Mouse (Mus musculus): ENCODE results near the gene Isl1.

The Isl1 gene

DNA sequence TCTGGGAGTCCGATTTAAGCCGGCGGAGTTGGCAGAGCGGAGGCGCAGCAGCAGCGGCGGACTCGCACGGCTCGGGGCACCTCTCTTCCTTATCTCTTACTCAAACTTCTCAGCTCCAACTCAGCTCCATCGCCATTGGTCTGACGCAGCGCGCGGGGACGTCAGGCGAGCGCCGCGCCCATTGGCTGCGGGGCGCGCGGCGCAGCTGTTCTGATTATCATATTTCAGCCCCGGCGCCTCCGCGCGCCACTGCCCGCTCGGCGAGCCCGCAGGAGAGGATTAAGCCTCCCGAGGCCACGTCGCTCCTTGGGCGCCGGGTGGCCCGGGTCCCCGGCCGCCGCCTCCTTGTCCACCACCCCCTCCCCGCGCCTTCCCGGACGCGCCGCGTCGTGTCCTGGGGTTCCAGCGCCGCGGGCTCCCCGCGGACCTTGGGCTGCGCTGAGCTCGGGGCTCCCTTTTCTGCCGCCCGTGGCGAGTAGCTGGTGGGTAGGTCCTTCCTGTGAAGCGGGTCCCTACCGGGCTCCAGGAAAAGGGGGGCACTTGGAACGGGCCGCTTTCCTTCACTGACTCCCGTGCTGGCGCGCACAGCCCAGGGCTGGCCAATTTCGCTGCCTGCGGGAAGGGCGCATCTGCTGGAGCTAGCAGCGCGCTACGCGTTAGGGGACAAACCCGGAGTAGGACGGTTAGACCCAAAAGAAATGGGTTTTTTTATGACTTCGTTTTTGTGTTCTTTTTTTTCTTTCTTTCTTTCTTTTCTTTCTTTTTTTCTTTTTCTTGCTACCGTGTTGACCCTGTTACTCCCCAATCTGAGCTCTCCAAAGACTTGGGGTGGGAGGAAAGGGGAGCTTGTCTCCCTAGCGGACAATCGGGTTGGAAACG, at the start of gene Isl1:
Gene Isl1, minus strand, starts transcription at position 106 of the 879 bp plus-strand sequence.
- no peak for DNase-seq (ENCODE audit: low spot score)

DNA sequence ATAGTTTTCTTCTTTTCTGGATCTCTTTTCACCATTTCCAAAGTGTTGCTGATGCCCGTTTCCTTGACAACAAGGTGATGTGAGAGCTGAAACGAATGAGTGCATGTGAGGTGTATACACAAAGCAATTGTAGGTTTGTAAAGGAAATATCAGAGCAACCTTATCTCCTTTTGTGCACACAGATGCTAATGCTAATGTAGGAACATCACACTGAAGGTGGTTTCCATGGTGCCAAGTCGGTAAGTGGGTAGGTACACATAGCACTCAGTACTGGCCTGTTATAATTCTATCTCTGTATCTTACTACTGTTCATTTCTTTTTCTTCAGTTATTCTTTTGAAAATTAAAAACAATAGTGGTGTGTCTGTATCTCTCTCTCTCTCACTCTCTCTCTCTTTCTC, 26.3 kb upstream of the Isl1 start:
- no peak for DNase-seq (ENCODE audit: low spot score)

DNA sequence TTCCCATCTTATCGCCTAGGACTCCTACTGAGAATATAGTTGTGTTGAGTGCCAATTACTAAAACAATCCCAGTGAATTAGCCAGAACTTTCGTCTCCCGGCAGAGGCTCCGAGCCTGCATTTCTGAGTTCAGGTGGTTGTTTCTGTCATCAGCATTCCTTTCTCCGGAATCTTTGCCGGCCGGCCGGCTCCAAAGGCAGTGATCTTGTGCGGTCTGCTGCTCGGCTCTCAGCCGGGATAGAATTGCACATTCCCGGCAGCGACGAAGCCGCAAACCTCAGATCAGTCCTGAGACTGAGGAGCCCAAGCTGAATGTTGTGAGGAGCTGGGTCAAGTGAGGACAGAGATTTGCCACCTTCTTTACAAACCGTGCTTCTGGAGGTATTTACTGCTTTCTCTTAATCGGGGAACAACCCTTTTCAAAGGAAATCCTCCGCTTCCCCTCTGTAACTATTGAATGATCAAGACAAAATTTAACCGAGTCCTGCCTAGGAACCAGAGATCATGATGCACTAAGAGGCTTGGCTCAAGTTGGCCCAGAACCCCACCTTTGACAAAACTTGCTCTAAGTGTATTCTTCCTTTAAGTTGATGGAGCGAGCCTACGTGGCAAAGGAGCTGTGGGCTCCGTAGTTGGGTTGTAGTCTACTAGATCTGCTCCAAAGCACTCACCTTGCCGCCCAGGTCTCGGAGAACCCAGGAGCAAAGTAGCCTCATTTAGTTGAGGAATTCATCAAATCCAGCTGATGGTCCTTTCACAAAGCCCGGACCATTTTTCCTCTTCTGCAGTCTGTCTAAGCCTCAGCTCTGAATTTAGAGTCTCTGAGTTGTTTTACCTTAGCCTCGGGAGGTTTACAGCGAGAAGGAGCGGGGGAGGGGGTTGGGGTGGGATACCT, 4.4 kb upstream of the Isl1 start:
- no peak for DNase-seq (ENCODE audit: low spot score)

DNA sequence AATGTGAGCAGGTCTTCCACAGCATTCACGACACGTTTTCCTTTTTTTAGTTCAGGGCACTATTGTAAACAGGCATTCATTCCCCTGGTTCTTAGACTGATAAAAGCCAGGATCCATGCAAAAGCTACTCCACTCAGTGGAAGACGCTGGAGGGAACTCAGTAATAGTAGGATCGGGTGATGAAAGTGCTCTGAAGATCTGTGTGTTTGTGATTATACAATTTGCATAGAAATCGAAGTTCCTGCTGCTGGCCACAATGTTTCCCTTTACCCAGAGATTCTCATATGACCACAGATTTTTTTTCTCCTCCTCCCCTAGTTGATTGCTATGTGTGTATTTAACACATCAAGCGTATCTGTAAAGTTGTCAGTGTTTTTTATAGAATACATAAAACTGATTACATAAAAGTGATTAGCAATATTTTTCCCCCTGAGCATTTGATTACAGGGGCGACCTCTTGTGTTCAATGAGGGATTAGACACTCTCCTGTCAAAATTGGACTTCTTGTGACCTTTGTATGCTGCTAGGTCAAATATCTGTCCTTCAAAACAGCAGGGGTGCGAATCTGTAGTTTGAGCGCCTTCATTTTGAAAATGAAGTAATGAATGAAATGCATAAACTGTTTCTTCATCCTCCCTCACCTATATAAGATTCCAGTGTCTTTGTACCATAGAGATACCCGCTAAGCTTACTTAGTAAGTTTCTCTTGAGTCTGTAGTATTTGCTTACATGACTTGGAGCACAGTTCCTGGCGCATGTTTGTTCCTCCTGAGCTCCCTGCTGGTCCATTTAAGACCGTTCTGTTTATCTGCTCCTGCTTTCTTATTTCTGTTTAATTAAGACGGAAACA, 2.6 kb upstream of the Isl1 start:
- no peak for DNase-seq (ENCODE audit: low spot score)

DNA sequence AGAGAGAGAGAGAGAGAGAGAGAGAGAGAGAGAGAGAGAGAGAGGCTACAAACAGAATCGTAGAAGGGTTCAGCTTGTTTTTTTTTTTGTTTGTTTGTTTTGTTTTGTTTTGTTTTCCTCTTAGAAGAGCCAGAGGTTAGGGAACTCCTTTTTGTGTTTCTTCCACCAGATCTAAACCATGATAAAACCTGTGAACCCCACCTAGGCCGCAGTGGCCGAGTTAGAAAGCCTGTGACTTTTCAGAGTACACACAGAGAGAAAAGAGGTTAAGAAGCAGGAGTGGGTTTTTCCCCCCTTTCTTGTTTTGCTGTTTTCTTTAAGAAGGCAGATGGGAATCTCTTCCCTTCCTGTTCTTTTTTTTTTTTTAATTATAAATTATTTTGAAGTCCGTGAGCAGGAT, 1.5 kb upstream of the Isl1 start:
- no peak for DNase-seq (ENCODE audit: low spot score)

DNA sequence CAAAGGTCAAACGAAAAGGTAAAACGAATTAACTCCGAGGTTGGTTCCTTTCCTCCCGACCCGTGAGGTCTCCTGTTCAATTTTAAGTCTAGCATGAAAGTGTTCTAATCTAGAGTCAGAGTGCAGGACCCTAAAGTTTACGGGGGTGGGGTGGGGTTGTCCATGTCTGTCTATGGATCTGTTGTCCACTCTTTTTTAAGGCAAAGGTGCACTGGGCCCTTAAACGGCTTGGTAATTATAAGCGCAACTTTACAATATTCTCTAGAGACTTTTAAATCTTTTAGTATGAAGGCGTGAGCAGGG, 925 bp upstream of the Isl1 start:
- no peak for DNase-seq (ENCODE audit: low spot score)

DNA sequence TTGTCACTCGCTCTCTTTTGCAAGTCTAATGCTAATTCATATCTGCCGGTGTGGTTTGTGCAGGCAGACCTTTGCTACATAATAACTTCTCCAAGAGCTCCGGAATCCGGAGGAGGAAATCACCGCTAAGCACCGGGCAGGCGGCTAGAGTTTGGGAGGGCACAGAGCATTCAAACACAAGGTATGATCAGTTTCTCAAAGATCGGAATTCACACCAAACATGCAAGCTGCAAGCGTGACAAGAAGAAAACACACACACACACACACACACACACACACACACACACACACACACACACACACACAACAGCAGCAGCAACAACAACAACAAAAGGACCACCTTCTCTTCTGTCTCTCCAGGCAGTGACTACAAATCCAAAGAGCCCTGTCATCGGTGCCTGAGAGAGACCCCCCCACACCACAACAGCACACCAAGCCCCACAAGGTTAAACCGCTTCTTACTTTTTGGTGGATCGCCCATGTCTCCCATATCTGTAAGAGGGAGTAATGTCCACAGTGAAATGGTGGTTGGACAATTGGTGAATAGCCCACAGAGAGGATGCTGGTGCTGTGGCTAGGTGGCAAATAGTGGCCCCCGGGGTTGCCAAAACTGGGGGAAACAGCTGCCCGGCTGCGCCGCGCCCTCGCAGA, 431 bp downstream of the Isl1 start:
- DNase-seq (ENCODE audit: low spot score), result no peak

DNA sequence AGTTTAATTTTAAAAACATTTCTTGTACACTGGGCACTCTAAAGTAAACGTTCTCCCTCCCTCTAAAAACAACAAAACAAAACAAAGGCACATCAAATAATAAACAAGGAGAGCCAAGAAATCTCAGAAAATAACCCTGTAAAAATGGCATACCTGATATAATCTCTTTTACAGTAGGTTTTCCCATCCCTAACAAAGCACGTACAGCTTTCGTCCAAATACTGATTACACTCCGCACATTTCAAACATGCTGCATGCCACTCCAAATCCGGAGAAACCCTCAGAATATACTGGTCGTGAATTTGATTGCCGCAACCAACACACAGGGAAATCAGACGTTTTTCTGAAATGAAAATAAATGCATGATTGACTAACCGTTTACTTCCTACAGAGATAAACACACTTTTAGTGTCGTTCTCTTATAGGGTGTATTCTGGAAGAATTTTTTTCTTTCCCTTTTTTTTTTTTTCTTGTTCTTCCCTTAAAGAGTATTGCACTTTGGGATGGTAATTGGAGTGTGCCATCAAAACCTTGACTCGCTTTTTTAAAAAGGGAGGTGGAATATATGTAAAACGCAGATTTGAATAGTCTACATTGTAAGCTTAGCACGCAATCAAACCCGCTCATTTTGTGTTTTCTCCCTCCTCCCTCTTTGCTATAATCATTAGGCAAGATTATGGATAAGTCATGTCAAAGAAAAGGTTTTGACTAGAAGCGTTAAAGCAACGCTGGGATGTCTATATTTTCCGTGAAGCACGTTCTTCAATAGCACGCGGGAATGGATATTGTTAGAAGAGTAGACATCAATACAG, 1.2 kb downstream of the Isl1 start:
- DNase-seq (ENCODE audit: low spot score), result no peak

DNA sequence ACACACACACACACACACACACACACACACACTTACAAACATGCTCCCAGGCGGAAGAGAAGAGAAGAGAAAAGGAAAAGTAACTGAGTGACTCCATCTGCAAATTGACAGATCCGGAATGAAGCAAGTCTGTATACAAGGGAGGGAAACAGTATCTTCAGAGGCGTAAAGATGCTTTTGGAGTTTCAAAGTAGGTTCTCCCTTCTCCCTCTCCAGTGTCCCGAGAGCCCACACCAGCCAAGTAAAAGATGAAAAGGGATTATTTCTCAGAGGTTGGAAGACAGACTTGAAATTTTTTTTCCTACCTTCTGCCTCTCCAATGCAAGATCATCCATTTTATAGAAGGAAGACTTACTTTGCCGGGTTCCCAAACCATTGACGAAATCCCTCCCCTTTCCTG, 2.9 kb downstream of the Isl1 start:
- DNase-seq (ENCODE audit: low spot score), result no peak

DNA sequence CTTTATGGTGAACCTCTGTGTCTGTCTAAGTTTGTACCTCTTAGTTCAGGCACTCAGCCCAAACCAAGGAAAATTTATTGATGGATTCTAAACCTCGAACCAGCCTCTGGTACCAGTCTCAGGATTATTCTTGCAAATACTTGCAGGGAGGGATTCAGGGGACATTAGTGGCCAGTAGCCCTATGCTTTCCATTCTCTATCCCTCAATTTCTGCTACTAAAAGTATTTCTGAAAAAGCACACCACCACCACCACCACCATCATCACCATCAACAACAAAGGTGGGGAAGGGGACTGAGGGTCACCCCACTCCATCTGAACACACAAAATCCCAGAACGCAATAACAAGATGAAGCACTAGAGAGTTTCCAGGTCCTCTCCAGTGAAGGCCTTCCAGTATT, 3.8 kb downstream of the Isl1 start:
- no peak for DNase-seq (ENCODE audit: low spot score)

DNA sequence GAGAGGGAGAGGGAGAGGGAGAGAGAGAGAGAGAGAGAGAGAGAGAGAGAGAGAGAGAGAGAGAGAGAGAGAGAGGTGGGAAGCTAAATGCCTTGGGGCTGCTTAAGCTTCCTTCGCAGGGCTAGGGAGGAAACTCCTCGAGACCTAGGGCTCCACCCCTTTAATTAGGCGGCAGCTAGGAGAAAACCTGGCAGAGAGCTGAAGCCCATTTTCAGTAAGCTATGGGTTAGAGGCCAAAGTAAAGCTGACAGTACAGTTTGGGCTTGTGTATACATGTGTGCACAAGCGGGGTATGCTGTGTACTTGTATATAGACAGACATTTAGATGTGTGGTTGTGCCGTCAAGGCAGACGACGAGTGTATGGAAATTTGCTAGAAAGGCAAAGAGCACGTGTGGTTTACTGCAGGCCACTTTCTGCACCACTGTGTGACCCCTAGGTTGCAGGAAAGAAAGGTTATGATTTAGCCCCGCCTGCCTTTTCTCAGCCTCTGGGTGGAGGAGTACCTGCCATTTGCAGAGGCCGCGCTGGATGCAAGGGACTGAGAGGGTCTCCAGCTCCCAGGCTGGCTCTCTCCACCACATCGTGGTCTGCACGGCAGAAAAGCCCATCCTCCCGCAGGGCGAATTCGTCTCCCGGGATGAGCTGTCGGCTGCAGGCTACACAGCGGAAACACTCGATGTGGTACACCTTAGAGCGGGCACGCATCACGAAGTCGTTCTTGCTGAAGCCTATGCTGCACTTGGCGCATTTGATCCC, 4.6 kb downstream of the Isl1 start:
- no peak for DNase-seq (ENCODE audit: low spot score)

DNA sequence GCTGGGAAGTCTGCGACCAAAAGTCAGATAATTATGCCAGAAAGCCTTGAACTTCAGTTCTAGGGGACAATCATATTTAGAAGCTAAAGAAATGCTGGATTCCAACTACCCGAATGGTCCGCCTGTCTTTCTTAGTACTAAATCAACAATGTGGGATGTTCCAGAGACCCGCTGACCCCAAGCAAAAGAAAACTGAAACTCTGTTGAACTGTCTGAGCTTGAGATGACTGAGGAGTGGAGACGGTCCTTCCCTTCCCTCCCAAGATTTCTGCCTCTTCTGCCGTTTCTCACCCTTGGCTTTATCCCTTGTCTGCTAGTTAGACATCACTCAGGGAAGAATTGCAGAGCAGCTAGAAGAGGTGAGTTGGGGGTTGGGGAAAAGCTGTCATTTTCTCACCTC, 5.7 kb downstream of the Isl1 start:
- DNase-seq (ENCODE audit: low spot score), result no peak

DNA sequence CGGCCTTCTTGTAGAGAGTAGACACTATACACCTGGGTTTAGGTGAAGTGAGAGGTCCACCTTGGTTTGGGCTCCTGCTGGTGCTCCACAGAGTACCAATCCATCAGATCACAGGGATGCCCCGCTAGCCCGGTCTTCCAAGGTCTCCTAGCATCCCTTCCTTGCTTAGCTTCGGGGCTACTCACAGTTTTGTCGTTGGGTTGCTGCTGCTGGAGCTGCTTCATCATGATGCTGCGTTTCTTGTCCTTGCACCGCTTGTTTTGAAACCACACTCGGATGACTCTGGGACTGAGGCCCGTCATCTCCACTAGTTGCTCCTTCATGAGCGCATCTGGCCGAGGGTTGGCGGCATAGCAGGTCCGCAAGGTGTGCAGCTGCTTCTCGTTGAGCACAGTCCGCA, 6.6 kb downstream of the Isl1 start:
- no peak for DNase-seq (ENCODE audit: low spot score)

DNA sequence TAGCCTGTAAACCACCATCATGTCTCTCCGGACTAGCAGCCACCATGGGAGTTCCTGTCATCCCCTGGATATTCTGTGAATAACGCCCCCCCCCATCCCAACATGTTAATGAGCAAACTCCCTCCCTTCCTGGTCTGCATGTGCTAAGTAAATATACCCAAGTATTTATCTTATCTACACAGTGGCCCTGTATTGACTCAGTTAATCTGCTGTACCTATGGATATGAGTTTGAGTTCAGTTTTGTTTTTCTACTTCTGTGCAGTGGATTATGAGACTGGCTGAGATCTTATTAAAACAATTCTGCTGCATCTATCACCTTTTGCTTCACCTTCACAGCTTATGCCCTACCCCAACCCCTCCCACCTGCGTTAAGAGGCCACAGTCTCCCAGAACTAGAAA, 7.8 kb downstream of the Isl1 start:
- no peak for DNase-seq (ENCODE audit: low spot score)

DNA sequence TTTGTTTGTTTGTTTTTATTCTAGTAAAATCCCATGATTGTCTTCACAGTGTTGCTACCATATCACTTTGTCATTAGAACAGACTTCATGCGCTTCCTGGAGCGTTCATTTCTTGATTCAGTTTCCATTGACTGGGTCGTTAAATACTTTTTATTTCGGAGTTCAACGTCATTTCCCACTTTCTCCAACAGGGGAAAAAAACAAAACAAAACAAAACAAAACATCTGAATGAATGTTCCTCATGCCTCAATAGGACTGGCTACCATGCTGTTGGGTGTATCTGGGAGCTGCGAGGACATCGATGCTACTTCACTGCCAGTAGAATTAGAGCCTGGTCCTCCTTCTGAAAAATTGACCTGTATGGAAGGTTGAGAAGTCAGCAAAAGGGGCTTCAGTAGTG, 10.2 kb downstream of the Isl1 start:
- DNase-seq (ENCODE audit: low spot score), result no peak

DNA sequence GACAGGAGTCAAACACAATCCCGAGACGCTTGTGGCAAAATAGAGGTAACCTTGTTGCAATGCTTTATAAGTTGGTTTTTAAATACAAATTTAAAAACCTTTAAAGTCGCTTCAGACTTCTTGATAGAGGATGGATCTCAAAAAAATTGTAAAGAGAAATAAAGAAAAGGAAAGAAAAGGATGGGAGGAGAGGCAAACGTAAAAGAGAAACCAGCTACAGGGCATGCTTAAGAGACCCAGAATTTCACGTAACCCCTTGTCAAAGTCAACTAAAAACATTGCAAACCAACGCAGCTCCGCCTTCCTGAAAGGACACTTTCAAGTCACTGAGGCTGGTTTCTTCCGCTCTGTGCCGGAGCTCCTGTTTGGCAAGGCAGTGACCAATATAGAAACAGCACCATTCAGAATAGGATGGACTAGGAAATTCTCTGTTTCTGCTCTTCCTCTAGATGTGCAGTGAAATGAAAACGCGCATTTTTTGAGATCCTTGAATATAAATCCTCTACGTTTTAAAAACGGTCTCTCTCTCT, 10.8 kb downstream of the Isl1 start:
- DNase-seq (ENCODE audit: low spot score), result no peak

DNA sequence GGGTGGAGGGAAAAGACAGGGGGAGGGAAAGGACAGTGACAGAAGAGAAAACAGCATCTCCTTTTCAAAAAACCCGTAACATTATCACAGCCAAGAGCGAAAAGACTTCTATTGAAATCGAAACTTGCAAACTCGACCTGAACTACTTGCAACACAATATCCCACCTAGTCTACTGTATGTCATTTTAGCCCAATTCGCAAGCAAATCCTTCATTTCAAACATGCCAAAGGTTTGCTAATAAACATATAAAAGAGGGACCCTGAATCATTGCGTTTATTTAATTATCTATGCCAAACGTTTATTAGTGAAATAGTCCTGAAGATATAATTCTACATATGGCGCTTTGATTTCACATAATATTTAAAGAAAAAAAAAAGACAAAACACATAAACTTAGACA, 11.5 kb downstream of the Isl1 start:
- no peak for DNase-seq (ENCODE audit: low spot score)

DNA sequence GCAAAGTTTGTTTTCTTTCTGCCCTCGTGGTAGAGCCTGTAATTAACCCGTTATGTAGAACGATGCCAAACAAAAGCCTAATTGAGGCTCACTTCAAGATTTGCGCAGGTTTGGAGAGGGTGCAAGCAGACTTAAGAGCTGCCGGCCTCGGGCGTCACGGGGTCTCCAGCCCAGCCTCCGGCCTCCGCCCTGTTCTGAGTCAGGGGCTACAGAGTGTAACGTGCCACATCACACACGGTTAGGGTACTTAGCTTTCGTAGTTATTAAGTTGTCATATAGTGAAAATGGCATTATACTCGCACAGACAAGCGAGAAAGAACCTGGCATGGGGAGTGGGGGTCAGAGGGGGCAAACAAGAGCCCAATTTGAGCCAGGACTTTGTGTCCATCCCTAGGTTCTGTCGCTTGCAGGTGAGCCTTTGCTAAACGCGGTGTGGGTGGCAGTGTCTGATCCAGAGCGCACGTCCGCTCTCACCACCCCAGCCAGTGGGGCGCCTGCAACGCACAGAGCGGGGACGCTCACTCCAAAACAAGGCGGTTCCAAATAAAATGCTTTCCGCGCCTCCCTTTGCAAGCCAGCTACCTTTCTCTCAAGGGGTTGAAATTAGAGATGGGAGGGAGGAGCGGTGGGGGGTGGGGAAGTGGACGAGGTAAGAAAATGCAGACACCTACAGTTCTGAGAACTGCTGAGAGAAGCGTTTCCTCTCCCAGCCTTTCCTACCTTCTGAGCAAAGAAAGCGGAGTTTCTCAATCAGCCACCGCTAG, 12.3 kb downstream of the Isl1 start:
- DNase-seq (ENCODE audit: low spot score), result no peak

DNA sequence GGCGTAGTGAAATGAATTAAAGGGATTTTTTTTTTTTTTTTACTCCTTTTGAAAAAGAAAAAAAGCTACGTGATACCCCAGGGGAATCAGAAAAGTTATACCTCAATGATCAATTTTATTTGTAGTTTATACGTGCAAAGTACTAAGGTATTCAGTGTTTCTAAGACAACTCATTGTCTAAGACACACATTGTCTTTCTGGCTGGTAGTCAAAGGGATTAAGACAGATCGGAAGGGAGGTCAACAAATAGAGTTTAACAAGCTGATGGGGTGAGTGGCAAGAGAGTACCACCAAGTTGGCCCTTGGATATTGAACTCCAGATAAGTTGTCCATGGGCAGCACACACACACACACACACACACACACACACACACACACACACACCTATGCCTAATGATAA, 14.1 kb downstream of the Isl1 start:
- no peak for DNase-seq (ENCODE audit: low spot score)

All from layer of hippocampus, adult 11-12 months (tissue).